Mouse (Mus musculus) myocyte (in vitro differentiated cells): Measurements from ENCODE around the gene Slc25a36. TPM values are rescaled to one million over a fixed set of nuclear protein-coding genes. Genes with fewer than 3 reads are reported as not detected.

Source experiments
- H3K27me3 ChIP-seq: one replicate; pipeline ENCODE4 v1.6.1; 2011; ENCODE audit not compliant: control insufficient read depth, insufficient read depth, insufficient read length
- H3K36me3 ChIP-seq: one replicate; pipeline ENCODE4 v1.6.1; 2011; ENCODE audit not compliant: control insufficient read depth, insufficient read depth
- H3K4me2 ChIP-seq: one replicate; pipeline ENCODE4 v1.6.1; 2011; ENCODE audit warnings: low read depth, control low read depth
- H3K4me3 ChIP-seq: one replicate; pipeline ENCODE4 v1.5.1; 2011; ENCODE audit warnings: mild to moderate bottlenecking, control low read depth, moderate library complexity
- H3K79me2 ChIP-seq: one replicate; pipeline ENCODE4 v1.6.1; 2011; ENCODE audit not compliant: control insufficient read depth, insufficient read depth
- H3ac ChIP-seq: one replicate; pipeline ENCODE4 v1.6.1; 2011; ENCODE audit not compliant: control insufficient read depth, insufficient read length
- CEBPB ChIP-seq: IDR thresholded peaks from 2 replicates; pipeline ENCODE4 v1.6.1; 2011; ENCODE audit warnings: mild to moderate bottlenecking, moderate library complexity; ENCODE audit not compliant: poor library complexity, insufficient read depth, severe bottlenecking
- E2F4 ChIP-seq: IDR thresholded peaks from one replicate; pipeline ENCODE4 v1.6.1; 2011; ENCODE audit warnings: mild to moderate bottlenecking, control low read depth, moderate library complexity; ENCODE audit not compliant: insufficient read depth
- MAX ChIP-seq: IDR thresholded peaks from one replicate; pipeline ENCODE4 v1.6.1; 2011; ENCODE audit warnings: low read depth, mild to moderate bottlenecking, control low read depth
- MYOD1 ChIP-seq, 3 experiments: IDR thresholded peaks; one replicate each; pipeline ENCODE4 v1.6.1; 2011; ENCODE audit warnings: control low read depth in 2 of 3, low read depth in 2 of 3, mild to moderate bottlenecking in 2 of 3, moderate library complexity in 1 of 3; ENCODE audit not compliant: insufficient read length in 2 of 3, control insufficient read depth in 1 of 3
- MYOG ChIP-seq, 3 experiments: IDR thresholded peaks; one replicate each; pipeline ENCODE4 v1.6.1; 2011; ENCODE audit warnings: control low read depth in 2 of 3, low read depth in 2 of 3, mild to moderate bottlenecking in 2 of 3; ENCODE audit not compliant: insufficient read length in 2 of 3, control insufficient read depth in 1 of 3, insufficient read depth in 1 of 3
- POLR2A ChIP-seq: IDR thresholded peaks from one replicate; pipeline ENCODE4 v1.6.1; 2011; ENCODE audit warnings: low read depth, mild to moderate bottlenecking, control low read depth, moderate library complexity; ENCODE audit not compliant: insufficient read length
- POLR2AphosphoS2 ChIP-seq: IDR thresholded peaks from one replicate; pipeline ENCODE4 v1.6.1; 2011; ENCODE audit warnings: low read depth, control low read depth; ENCODE audit not compliant: insufficient read length
- REST ChIP-seq: IDR thresholded peaks from one replicate; pipeline ENCODE4 v1.6.1; 2011; ENCODE audit warnings: mild to moderate bottlenecking, control low read depth, moderate library complexity; ENCODE audit not compliant: insufficient read depth, insufficient read length
- SRF ChIP-seq: IDR thresholded peaks from one replicate; pipeline ENCODE4 v1.6.1; 2011; ENCODE audit warnings: low read depth; ENCODE audit not compliant: control insufficient read depth, insufficient read length
- TCF12 ChIP-seq: IDR thresholded peaks from one replicate; pipeline ENCODE4 v1.6.1; 2011; ENCODE audit warnings: mild to moderate bottlenecking, control low read depth; ENCODE audit not compliant: poor library complexity, insufficient read depth, severe bottlenecking
- TCF3 ChIP-seq: IDR thresholded peaks from one replicate; pipeline ENCODE4 v1.6.1; 2011; ENCODE audit warnings: low read depth, control low read depth; ENCODE audit not compliant: insufficient read length
- USF1 ChIP-seq: IDR thresholded peaks from one replicate; pipeline ENCODE4 v1.6.1; 2011; ENCODE audit warnings: low read depth, mild to moderate bottlenecking, control low read depth, moderate library complexity
- polyA plus RNA-seq: library from polyadenylated mRNA; unstranded; fragments of >200 nt; fragmentation: generic; extraction: Trizol; gene quantifications from one replicate; pipeline ENCODE4 v1.2.1, GENCODE M21; 2012; ENCODE audit warnings: missing spikeins

Slc25a36 gene
- polyA plus RNA-seq = 6.5 TPM

DNA sequence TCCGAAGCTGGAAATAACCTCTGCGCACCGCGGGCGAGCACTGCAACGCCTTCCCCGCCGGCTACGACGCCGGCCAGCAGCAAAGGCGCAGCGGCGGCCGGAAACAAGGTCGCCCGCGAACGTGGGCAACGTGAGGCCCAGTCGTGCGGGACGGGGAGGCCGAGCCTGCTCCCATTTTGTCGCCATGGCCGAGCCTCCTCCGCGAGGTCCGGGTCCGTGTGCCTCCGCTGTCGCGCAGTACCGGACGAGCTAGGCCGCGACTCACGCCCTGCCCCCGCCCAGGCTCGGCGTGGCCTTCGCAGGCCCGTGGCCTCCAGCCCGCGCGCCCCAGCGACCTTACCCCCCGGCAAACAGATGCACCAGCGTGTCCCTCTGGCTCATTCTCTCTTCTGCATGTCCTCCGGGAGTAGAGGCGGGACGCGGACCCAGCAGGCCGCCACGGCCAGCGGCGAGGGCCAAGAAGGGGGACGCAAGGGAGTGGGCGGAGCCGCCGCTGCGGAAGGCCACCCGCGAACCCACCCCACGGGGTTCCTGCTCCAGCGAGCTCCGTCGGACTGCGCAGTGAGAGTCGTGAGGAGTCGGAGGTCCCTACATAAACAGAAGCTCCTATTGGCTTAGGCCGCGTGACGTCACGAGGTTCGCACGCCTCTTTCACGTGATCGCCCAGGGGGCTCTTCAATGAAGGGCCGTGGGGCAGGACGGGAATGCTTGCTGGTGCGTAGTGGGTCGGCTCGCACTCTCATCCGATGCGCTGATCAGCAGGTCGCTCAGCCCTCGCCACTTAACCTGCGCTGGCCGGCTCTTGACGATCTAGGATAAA lies at the start of gene Slc25a36:
Gene Slc25a36 (minus strand): TSS at position 587 of the 820 bp plus-strand sequence.
- peak within 1 kb of the TSS; percentile 88 for H3K4me2 ChIP-seq
- H3K4me3 ChIP-seq = peak within 1 kb of the TSS; percentile 52
- TF ChIP-seq POLR2A (peak; percentile 81), MAX (no peak), POLR2AphosphoS2 (peak; percentile 82), TCF3 (no peak), MYOD1 (IDR thresholded peaks at IDR 0.05; ENCODE audit: control insufficient read depth in 1 of 3, insufficient read length in 2 of 3, low read depth in 2 of 3) (peak in 1 of 3 experiments; percentile 22), USF1 (peak; percentile 81)
- H3K79me2 ChIP-seq = peaks cover 41% of the 10 kb centered on the region
- no peaks in the 10 kb centered on the region for H3K27me3 ChIP-seq
- H3K36me3 ChIP-seq = no peaks in the 10 kb centered on the region
- H3ac ChIP-seq = peak within 1 kb of the TSS; percentile 71

DNA sequence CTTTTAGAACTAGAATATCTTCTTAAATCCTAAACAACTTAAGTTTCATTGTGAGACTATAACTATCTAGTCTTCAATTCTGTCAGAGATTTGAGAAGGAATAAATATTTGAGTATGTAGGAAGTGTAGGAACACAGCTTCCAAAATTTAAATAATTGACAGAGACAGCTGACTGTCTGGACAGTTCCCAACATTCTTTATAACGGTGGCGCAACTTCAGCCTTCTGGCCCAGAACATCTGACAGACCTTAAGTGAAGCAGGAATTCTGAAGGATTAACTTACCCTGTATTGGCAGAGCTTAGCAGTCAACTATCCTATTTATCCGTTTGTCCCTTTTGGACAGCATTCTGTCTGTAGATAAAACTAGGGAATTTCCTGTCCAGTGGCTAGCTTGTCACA lies 47.5 kb upstream of the Slc25a36 start:
- H3K36me3 ChIP-seq = no peaks in the 10 kb centered on the region

DNA sequence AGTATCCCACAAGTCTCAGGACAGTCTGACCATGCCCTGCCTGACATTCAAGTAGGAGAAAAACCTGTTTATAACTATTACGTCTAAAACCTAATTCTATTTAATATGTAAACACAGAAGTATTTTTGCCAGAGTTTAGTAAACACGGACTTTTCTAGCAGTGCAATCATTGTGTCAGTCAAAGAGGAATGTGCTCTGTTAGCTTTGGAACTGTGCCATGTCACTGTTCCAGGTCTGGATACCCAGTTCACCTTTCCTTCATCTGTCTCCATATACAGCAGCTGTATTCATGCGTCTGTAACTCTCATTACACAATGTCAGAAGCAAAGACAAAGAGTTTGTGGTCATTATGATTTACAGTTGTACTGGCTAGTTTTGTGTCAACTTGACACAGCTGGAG lies 45.0 kb upstream of the Slc25a36 start:
- TF ChIP-seq TCF3 = no peak
- TF ChIP-seq REST = no peak
- TF ChIP-seq E2F4 = no peak
- no peak for TF ChIP-seq MYOG (IDR thresholded peaks at IDR 0.05; ENCODE audit: control insufficient read depth in 1 of 3, insufficient read depth in 1 of 3, insufficient read length in 2 of 3, low read depth in 2 of 3)
- TF ChIP-seq SRF = no peak
- no peak for TF ChIP-seq POLR2AphosphoS2
- TF ChIP-seq USF1 = no peak
- no peak for TF ChIP-seq CEBPB
- TF ChIP-seq MYOD1 (IDR thresholded peaks at IDR 0.05; ENCODE audit: control insufficient read depth in 1 of 3, insufficient read length in 2 of 3, low read depth in 2 of 3) = no peak
- TF ChIP-seq POLR2A = no peak
- no peak for TF ChIP-seq MAX
- no peak for TF ChIP-seq TCF12
- Histone ChIP-seq H3K27me3 (no peaks in the 10 kb centered on the region), H3K36me3 (no peaks in the 10 kb centered on the region), H3K4me3 (no peak overlapping the region), H3K4me2 (no peak overlapping the region), H3ac (no peak overlapping the region), H3K79me2 (no peaks in the 10 kb centered on the region)

More for the DNA sequence above, 47.5 kb upstream of the Slc25a36 start:
- Histone ChIP-seq H3K27me3 (peaks cover 2% of the 10 kb centered on the region), H3K4me3 (no peak overlapping the region), H3ac (no peak overlapping the region), H3K4me2 (no peak overlapping the region), H3K79me2 (no peaks in the 10 kb centered on the region)
- TF ChIP-seq MAX (no peak), CEBPB (peak; percentile 95), SRF (no peak), MYOD1 (IDR thresholded peaks at IDR 0.05; ENCODE audit: control insufficient read depth in 1 of 3, insufficient read length in 2 of 3, low read depth in 2 of 3) (peak; percentile 66 to 82 (median 80)), E2F4 (no peak), MYOG (IDR thresholded peaks at IDR 0.05; ENCODE audit: control insufficient read depth in 1 of 3, insufficient read depth in 1 of 3, insufficient read length in 2 of 3, low read depth in 2 of 3) (no peak), TCF12 (peak; percentile 64)

DNA sequence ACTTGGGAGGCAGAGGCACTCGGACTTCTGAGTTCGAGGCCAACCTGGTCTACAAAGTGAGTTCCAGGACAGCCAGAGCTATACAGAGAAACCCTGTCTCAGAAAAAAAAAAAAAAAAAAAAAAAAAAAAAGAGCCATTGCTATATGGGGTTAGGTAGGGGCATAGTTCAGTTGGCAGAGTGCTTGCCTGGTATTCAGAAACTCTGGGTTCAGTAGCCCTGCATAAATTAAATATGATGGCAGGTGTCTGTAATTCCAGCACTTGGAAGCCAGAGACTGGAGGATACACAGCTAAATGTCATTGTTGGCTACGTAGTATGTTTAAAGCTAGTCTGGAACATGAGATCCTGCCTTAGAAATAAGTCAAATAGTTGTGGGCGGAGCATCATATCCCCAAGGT lies 44.0 kb upstream of the Slc25a36 start:
- no peak overlapping the region for H3K4me3 ChIP-seq
- H3ac ChIP-seq = no peak overlapping the region
- H3K27me3 ChIP-seq = no peaks in the 10 kb centered on the region
- no peak overlapping the region for H3K4me2 ChIP-seq
- TF ChIP-seq CEBPB (no peak), MAX (no peak), E2F4 (no peak), TCF3 (no peak), POLR2A (no peak), MYOD1 (IDR thresholded peaks at IDR 0.05; ENCODE audit: control insufficient read depth in 1 of 3, insufficient read length in 2 of 3, low read depth in 2 of 3) (no peak), REST (no peak)
- H3K36me3 ChIP-seq = no peaks in the 10 kb centered on the region
- no peaks in the 10 kb centered on the region for H3K79me2 ChIP-seq

DNA sequence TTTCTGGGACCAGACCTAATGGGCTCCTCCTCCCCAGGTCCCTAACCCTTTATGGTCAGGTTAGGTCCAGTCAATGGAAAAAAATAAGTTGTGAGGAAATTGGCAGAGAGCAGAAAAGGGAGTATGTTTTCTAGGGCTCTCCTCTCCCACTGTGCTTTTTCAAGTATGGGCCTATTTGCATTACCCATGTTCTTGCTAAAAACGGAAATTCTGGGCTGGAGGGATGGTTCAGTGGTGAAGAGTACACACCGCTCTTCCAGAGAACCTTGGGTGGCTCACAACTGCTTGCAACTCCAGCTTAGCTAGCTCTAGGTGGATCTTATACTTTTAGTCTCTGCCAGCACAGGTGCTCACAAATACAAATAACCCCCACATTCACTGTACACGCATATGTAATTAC lies 42.0 kb upstream of the Slc25a36 start:
- no peak overlapping the region for H3ac ChIP-seq
- H3K36me3 ChIP-seq = no peaks in the 10 kb centered on the region
- no peaks in the 10 kb centered on the region for H3K79me2 ChIP-seq
- H3K27me3 ChIP-seq = no peaks in the 10 kb centered on the region
- no peak overlapping the region for H3K4me3 ChIP-seq
- no peak overlapping the region for H3K4me2 ChIP-seq
- no peak for TF ChIP-seq POLR2A
- no peak for TF ChIP-seq MYOD1 (IDR thresholded peaks at IDR 0.05; ENCODE audit: control insufficient read depth in 1 of 3, insufficient read length in 2 of 3, low read depth in 2 of 3)
- TF ChIP-seq POLR2AphosphoS2 = no peak
- no peak for TF ChIP-seq CEBPB
- no peak for TF ChIP-seq E2F4
- TF ChIP-seq REST = no peak
- TF ChIP-seq USF1 = no peak
- TF ChIP-seq MYOG (IDR thresholded peaks at IDR 0.05; ENCODE audit: control insufficient read depth in 1 of 3, insufficient read depth in 1 of 3, insufficient read length in 2 of 3, low read depth in 2 of 3) = no peak
- no peak for TF ChIP-seq SRF
- TF ChIP-seq TCF12 = no peak
- no peak for TF ChIP-seq TCF3
- TF ChIP-seq MAX = no peak
